Mouse (Mus musculus) ES-E14 (cell line): ENCODE results near the gene Ephx1. TPM values are rescaled to one million over a fixed set of nuclear protein-coding genes. Genes with fewer than 3 reads are reported as not detected.
"Not testable (repeated sequence)": the region's sequence is repeated elsewhere in the genome, so short reads cannot be mapped to it uniquely, and the experiment has no call there.

Experiments
- DNase-seq: peaks from one replicate; pipeline ENCODE4 v3.0.0-alpha.2; 2013; ENCODE audit warnings: low read depth, low spot score
- H3K27ac ChIP-seq: 2 replicates; pipeline ENCODE4 v1.5.1; 2012; ENCODE audit warnings: low read depth, mild to moderate bottlenecking, low read length, moderate library complexity, mixed read lengths; ENCODE audit not compliant: poor library complexity, insufficient read depth, severe bottlenecking
- H3K36me3 ChIP-seq: 2 replicates; pipeline ENCODE4 v1.6.1; 2012; ENCODE audit warnings: mild to moderate bottlenecking, low read length, moderate library complexity, mixed read lengths; ENCODE audit not compliant: control insufficient read depth, poor library complexity, insufficient read depth, severe bottlenecking
- H3K4me1 ChIP-seq, 2 experiments: fragments of 150-350 bp in 1 of 2; sonication (generic) in 1 of 2; 2 replicates each; pipeline ENCODE4 v1.6.1; 2012; ENCODE audit warnings: low read length in 2 of 2, mild to moderate bottlenecking in 1 of 2, mixed read lengths in 1 of 2; ENCODE audit not compliant: control insufficient read depth in 2 of 2, insufficient read depth in 2 of 2, poor library complexity in 1 of 2
- H3K4me3 ChIP-seq, 2 experiments: fragments of 150-350 bp in 1 of 2; sonication (generic) in 1 of 2; 2 replicates each; pipeline ENCODE4 v1.5.1; 2012; ENCODE audit warnings: low read length in 2 of 2, low read depth in 1 of 2, mild to moderate bottlenecking in 1 of 2, mixed read lengths in 1 of 2; ENCODE audit not compliant: insufficient read depth in 1 of 2, poor library complexity in 1 of 2, severe bottlenecking in 1 of 2
- H3K9ac ChIP-seq: 2 replicates; pipeline ENCODE4 v1.6.1; 2012; ENCODE audit warnings: low read depth, mild to moderate bottlenecking, low read length, mixed read lengths; ENCODE audit not compliant: poor library complexity, insufficient read depth, severe bottlenecking
- H3K9me3 ChIP-seq: fragments of 150-350 bp; sonication (generic); 2 replicates; pipeline ENCODE4 v1.6.1; 2012; ENCODE audit warnings: low read depth, mild to moderate bottlenecking, low read length; ENCODE audit not compliant: control insufficient read depth, insufficient read depth
- CHD2 ChIP-seq: IDR thresholded peaks from 2 replicates; pipeline ENCODE4 v1.6.1; 2014; ENCODE audit warnings: mild to moderate bottlenecking, low read depth, low read length, inconsistent platforms
- HCFC1 ChIP-seq: IDR thresholded peaks from 2 replicates; pipeline ENCODE4 v1.6.1; 2012; ENCODE audit warnings: low read length, inconsistent platforms, borderline replicate concordance; ENCODE audit not compliant: insufficient read depth
- MAFK ChIP-seq: IDR thresholded peaks from 2 replicates; pipeline ENCODE4 v1.6.1; 2014; ENCODE audit warnings: mild to moderate bottlenecking, low read depth, low read length, inconsistent platforms; ENCODE audit not compliant: insufficient read depth
- ZC3H11A ChIP-seq: IDR thresholded peaks from 2 replicates; pipeline ENCODE4 v1.6.1; 2012; ENCODE audit warnings: low read depth, mild to moderate bottlenecking, inconsistent platforms, low read length, borderline replicate concordance
- ZNF384 ChIP-seq: IDR thresholded peaks from 2 replicates; pipeline ENCODE4 v1.6.1; 2012; ENCODE audit warnings: low read depth, low read length, inconsistent platforms
- in situ Hi-C, 2 experiments: fragments of 600-800 bp; cut with MboI; formaldehyde crosslinking; loops; one replicate each; pipeline ENCODE4 v1.15.1; 2025; ENCODE audit warnings: low sequenced_read_pairs in 2 of 2, inconsistent platforms in 1 of 2; ENCODE audit not compliant: unreplicated experiment in 2 of 2
- total RNA-seq: library from RNA; depleted of rRNA; stranded (reverse); fragments of 300-350 nt; gene quantifications from 2 replicates; pipeline ENCODE4 v1.2.3, GENCODE M21; 2012

Gene Ephx1
- total RNA-seq, 1 experiment: 12.5 TPM

GRCm38 (mm10) chr1:181035015-181035778 is 14.5 kb upstream of the Ephx1 start:
- 0 out of 2 replicates have a peak, but pooled peaks have one; percentile 34 for TF ChIP-seq MAFK
- H3K9ac ChIP-seq, H3K4me1 ChIP-seq, H3K4me3 ChIP-seq, H3K9me3 ChIP-seq, DNase-seq, H3K36me3 ChIP-seq, H3K27ac ChIP-seq, in situ Hi-C loops: not testable (repeated sequence)

GRCm38 (mm10) chr1:181022265-181022664 is 1.6 kb upstream of the Ephx1 start:
- in situ Hi-C loops: no loop called here
- no peaks in the 10 kb centered on the region for H3K9me3 ChIP-seq

GRCm38 (mm10) chr1:181021488-181021865 is 773 bp upstream of the Ephx1 start:
- H3K36me3 ChIP-seq: no peaks in the 10 kb centered on the region
- in situ Hi-C loops: no loop called here
- H3K4me1 ChIP-seq: peaks cover 3 to 9% of the 10 kb centered on the region in 2 experiments; a peak in 3 of 4 replicates
- H3K9ac ChIP-seq: no peak overlapping the region
- H3K4me3 ChIP-seq: no peak overlapping the region
- TF ChIP-seq CHD2 (no peak), MAFK (no peak), ZNF384 (no peak), ZC3H11A (no peak), HCFC1 (no peak)
- H3K27ac ChIP-seq: no peak overlapping the region
- no peak for DNase-seq
- no peaks in the 10 kb centered on the region for H3K9me3 ChIP-seq

More at GRCm38 (mm10) chr1:181022265-181022664, 1.6 kb upstream of the Ephx1 start:
- H3K4me3 ChIP-seq: no peak overlapping the region
- H3K4me1 ChIP-seq: peaks cover 3 to 6% of the 10 kb centered on the region in 2 experiments; a peak in 2 of 4 replicates
- no peak overlapping the region for H3K9ac ChIP-seq
- TF ChIP-seq ZC3H11A (peak; percentile 79), MAFK (no peak)
- peak; percentile 77 for DNase-seq
- H3K27ac ChIP-seq: no peak overlapping the region
- H3K36me3 ChIP-seq: no peaks in the 10 kb centered on the region

GRCm38 (mm10) chr1:181017890-181018420 is 2.7 kb downstream of the Ephx1 start:
- H3K27ac ChIP-seq: no peak overlapping the region
- H3K36me3 ChIP-seq: no peaks in the 10 kb centered on the region
- TF ChIP-seq ZNF384 (no peak), ZC3H11A (no peak), HCFC1 (no peak), MAFK (no peak), CHD2 (no peak)
- H3K4me3 ChIP-seq: peak overlapping the region; percentile 23 to 44
- in situ Hi-C loops: no loop called here
- H3K4me1 ChIP-seq: peaks cover 3 to 18% of the 10 kb centered on the region in 2 experiments; a peak in 3 of 4 replicates
- no peak for DNase-seq
- peak overlapping the region; percentile 45; the same call in 1 of the 2 replicates for H3K9ac ChIP-seq
- H3K9me3 ChIP-seq: no peaks in the 10 kb centered on the region
